Mouse (Mus musculus) thymus, postnatal 10 days (tissue): ENCODE measurements around the gene Smarcd2.

ENCODE experiments used
- DNase-seq, 2 experiments: peaks; one replicate each; pipeline ENCODE4 v3.0.0; 2021; ENCODE audit warnings: low spot score in 2 of 2

Gene Smarcd2

DNA sequence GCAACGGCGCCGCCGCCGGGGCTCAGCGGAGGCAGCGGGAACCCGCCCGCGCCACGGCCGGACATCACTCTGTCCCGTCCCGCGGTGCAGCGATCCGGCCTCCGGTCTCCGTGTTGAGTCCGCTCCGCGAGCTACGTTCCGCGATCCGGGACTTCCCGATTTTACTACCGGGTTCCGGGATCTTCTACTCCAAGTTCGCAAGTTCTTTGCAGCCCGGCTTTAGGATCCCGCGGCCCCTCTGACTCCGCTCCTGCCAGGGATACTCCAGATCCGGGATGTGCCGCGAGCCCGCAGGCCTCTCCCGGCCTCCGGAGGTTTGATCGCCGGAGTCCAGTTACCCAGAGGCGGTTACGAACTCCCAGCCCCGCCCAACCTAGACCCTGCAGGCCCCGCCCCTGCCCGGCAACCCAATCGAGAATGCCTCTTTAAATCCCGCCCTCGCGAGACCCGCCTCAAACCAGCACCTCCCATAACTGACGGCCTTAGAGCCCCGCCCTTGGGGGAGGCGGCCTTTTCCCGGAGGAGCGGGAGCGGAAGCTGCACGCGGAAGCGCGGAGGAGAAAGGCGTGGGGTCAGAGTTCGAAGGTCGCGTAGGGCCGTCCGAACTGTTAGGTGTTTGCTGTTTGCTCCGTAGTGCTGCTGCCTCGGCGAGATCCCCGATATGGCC lies at the start of gene Smarcd2:
Gene Smarcd2, minus strand, starts transcription at position 329 of the 667 bp plus-strand sequence.
- DNase-seq, result peak; percentile 97 to 99

GRCm38 (mm10) chr11:106318406-106319366 lies 45.9 kb upstream of the Smarcd2 start:
- DNase-seq, result no peak

DNA sequence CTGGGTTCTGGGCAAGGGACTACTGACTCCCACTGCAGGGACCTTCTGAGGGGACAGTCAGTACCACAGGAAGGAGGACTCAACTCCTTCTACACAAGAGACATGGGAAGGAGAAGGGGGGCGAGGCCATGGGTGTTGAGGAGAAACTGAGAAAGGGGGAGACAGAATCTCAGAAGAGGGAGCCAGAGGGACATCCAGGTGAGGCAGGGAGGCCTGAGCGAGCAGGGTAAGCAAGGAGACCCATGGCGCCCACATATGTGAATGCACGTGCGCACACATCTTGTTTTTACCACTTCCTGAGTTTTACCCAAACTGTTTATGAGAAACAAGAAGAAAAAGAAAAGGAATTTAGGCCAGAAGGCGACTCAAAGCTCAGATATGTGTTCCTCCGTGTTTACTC lies 45.0 kb upstream of the Smarcd2 start:
- DNase-seq, result peak; percentile 59 to 61

GRCm38 (mm10) chr11:106316416-106316815 lies 43.6 kb upstream of the Smarcd2 start:
- no peak for DNase-seq

- DNase-seq, result no peak
Observed at GRCm38 (mm10) chr11:106314333-106314812, 41.6 kb upstream of the Smarcd2 start, which contains the start of gene Cd79b. TSS of gene Cd79b (minus strand) at chr11:106314762.

- no peak for DNase-seq
Observed at GRCm38 (mm10) chr11:106313533-106313932, 40.8 kb upstream of the Smarcd2 start.

- DNase-seq, result no peak
Observed at GRCm38 (mm10) chr11:106310123-106310522, 37.4 kb upstream of the Smarcd2 start.

GRCm38 (mm10) chr11:106308162-106308561 lies 35.4 kb upstream of the Smarcd2 start:
- DNase-seq, result no peak

DNA sequence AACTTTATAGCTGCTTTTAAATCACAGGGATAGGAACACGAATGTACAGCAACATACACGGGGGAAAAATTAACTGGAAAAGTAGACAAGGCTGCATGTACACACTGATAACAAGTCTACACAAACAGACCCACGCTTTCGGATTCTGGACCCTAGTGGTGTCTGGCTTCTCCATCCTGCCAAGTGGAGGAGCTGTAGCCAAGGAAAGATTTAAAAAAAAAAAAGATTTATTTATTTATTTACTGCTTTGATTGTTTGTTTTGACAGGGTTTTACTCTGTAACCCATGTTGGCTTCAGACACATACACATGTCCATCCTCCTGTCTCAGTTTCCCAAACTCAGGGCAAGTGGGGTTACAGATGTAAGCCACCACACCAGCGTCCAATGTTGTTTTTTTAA lies 34.7 kb upstream of the Smarcd2 start:
- DNase-seq, result no peak

- no peak for DNase-seq
Observed at GRCm38 (mm10) chr11:106306758-106307157, 34.0 kb upstream of the Smarcd2 start.

DNA sequence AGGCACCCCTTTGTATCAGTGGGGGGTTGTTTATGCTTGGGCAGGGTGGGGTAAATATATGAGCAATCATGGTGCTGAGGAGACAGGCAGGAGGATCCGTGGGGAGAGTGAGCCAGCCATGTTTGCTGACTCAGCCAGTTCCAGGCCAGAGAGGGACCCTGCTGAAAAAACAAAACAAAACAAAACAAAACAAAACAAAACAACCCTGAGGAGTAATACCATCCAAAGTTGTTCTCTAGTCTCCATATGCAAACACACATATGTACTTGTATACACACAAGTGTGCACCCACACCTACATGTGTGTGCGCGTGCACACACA lies 33.3 kb upstream of the Smarcd2 start:
- no peak for DNase-seq

DNA sequence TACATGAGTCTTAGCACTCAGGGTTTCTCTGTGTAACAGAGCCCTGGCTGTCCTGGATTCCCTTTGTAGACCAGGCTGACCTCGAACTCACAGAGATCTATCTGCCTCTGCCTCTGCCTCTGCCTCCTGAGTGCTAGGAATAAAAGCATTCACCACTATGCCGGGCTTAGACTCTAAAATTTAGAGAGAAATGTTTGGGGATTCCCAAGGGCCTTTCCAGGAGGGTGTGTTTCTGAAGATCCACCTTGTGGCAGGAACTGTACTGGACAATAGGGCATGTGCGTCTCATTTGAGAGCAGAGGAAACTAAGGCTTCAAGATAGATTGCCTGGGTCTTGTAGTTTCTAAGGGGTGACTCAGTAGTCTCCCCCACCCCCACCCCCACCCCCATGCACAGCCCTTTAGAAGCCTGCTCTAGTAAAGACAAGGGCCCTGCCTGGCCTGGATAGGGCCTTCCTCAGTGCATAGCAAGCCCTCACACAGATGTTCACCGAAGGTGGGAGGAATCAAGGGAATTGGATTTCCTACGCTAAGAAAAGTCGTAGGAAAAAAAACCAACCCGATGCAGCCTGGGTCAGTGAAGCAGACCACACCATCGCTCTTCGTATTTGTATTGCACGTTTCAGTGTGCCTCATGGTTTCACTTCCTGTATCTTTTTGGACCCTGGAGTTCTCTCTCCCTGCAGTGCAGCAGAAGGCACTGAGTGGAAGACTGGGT lies 32.7 kb upstream of the Smarcd2 start:
- no peak for DNase-seq

GRCm38 (mm10) chr11:106302634-106303033 lies 29.9 kb upstream of the Smarcd2 start:
- DNase-seq, result peak in 1 of 2 experiments; percentile 77

DNA sequence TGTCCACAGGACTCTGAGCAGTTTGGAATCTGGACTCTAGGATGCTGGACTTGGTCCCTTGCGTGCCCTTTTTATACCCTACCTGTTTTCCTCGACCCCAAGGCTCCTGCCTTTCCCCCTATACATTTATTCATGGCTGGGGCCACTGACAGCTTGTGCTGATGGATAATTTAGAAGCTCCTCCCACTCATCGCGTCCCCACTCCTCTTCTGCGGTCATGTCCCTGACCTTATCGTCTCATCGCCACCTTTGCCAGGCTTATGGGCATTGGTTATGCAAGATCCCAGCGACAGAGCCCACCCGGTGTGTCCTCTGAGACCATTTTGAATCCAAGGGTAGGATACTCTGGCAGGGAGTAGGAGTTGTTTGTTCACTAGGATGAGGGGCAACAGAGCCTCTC lies 29.0 kb upstream of the Smarcd2 start, which contains the start of gene Gh:
Gene Gh, minus strand, starts transcription at position 101 of the 400 bp plus-strand sequence.
- DNase-seq, result no peak

DNA sequence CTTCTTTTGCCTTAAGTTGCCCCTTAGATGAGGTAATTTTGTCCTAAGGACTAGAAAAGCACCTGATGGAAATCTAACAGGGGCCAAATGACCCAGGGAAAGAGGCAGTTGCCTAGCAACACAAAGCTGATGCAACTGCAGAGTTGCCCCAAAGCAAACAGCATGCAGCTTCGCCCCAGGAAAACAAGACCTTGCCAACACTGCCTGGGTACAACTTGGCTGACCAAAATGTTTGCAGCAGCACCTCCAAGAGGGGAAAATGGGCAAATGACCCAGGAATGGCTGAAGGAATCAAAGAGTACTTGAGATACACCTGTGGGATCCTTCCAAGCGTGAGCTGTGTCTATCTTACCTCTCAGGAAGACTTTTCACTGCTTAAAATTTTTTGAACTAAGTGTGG lies 19.1 kb upstream of the Smarcd2 start:
- no peak for DNase-seq

DNA sequence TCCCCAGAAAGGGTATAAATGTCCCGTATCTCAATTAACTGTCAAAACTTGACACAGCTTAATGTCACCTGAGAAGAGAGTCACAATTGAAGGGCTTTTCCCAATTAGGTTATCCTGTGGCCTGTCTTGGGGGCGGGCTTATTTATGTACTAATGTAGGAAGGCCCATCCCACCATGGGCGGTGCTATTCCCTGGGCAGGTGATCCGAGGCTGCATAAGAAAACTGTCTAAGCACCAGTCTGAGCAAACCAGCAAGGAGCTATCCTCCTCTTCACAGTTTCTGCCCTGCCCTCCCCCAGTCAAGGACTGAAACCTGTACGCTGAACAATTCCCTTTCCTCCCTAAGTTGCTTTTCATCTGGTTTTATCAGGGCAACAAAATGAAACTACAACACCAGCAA lies 17.6 kb upstream of the Smarcd2 start:
- no peak for DNase-seq

GRCm38 (mm10) chr11:106289369-106289768 lies 16.6 kb upstream of the Smarcd2 start:
- no peak for DNase-seq

DNA sequence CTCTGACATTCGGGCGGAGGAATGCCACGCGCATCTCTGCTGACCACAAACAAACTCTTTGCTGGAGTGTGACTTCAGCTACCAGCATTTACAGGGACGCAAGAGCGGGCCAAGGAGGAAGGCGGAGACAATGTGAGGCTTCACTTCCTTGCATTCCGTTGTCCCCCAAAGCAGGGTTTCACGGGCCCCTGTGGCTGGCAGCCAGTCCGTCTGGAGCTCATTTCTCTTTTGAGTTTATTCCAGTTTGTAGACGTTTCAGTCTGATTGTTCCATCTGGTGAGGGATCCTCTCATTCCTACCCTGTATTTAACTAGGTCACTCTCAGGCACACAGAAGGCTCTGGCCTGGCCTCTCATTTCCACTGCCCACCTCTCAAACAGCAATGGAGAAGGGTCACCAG lies 14.2 kb upstream of the Smarcd2 start:
- DNase-seq, result no peak

- no peak for DNase-seq
Observed at GRCm38 (mm10) chr11:106286206-106286605, 13.4 kb upstream of the Smarcd2 start.

DNA sequence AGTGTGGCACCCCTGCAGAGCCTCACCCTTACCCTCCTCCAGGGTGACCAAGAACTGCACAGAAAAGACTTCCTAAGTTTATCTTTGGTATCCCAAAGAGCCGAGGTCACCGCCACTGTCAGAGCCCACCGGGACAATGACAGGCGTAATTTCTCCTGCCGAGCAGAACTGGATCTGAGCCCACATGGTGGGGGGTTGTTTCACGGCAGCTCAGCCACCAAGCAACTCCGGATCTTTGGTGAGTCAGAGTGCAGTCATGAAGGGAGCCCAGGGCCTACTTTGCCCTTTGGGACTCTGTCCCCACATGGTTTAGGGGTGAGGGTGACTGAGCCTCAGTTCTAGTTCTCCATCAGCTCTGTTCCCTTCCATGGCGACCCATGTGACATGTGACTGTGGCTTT lies 11.4 kb upstream of the Smarcd2 start:
- no peak for DNase-seq

- no peak for DNase-seq
Observed at GRCm38 (mm10) chr11:106283371-106283770, 10.6 kb upstream of the Smarcd2 start.

GRCm38 (mm10) chr11:106282452-106282851 lies 9.7 kb upstream of the Smarcd2 start:
- no peak for DNase-seq
